Mouse (Mus musculus): Measurements from ENCODE around the gene Cttn. TPM values are rescaled to one million over a fixed set of nuclear protein-coding genes. Genes with fewer than 3 reads are reported as not detected.
A peak's percentile ranks its signal among the peaks of the same experiment; 100 is the strongest.

Cttn gene
- polyA plus RNA-seq, 1 experiment: 177 TPM

DNA sequence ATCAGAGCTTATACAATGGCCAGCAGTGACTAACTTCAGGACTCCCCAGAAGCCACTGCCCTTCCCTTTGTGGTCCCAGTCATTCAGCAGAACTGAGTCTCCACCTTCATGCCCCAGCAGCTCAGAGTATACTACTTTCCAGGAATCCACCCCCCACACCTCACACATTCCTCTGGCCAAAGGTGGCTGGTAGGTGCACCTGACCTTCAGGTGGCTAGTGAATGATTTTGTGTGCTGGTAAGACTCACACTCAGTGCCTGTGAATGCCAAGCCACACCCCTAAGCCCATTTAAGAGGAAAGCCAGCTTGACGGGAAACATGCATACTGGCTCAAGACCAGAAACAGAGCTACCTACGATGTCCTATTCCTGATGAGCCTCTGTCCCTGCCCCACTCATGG lies 37.9 kb downstream of the Cttn start:
- H3K27me3 ChIP-seq (ENCODE audit: control insufficient read depth, insufficient read depth, insufficient read length): no peaks in the 10 kb centered on the region

GRCm38 (mm10) chr7:144427460-144427859 lies 43.3 kb downstream of the Cttn start:
- H3K27me3 ChIP-seq (ENCODE audit: control insufficient read depth, insufficient read depth, insufficient read length): no peaks in the 10 kb centered on the region
- H3K79me2 ChIP-seq (ENCODE audit: control insufficient read depth, insufficient read depth): no peaks in the 10 kb centered on the region
- no peaks in the 10 kb centered on the region for H3K36me3 ChIP-seq (ENCODE audit: control insufficient read depth, insufficient read depth)
- no peak overlapping the region for H3ac ChIP-seq (ENCODE audit: control insufficient read depth, insufficient read length, low read depth)
- TF ChIP-seq CTCF (IDR thresholded peaks at IDR 0.05; ENCODE audit: control insufficient read depth, insufficient read depth, insufficient read length): no peak
- TF ChIP-seq MYOG (IDR thresholded peaks at IDR 0.05; ENCODE audit: control insufficient read depth, extremely low read depth, insufficient read length): no peak
- TF ChIP-seq CEBPB (IDR thresholded peaks at IDR 0.05; ENCODE audit: low read depth): no peak
- TF ChIP-seq USF1 (IDR thresholded peaks at IDR 0.05; ENCODE audit: low read depth): no peak
- no peak for TF ChIP-seq MYOD1 (IDR thresholded peaks at IDR 0.05; ENCODE audit: control insufficient read depth, insufficient read length, low read depth)
- no peak for TF ChIP-seq FOSL1 (IDR thresholded peaks at IDR 0.05; ENCODE audit: insufficient read depth, low read length, poor library complexity, severe bottlenecking)
- TF ChIP-seq MAX (IDR thresholded peaks at IDR 0.05): no peak
- H3K4me3 ChIP-seq (ENCODE audit: insufficient read depth, poor library complexity, severe bottlenecking): no peak overlapping the region
- no peaks in the 10 kb centered on the region for H3K79me3 ChIP-seq (ENCODE audit: low read depth)

More for the DNA sequence above, 37.9 kb downstream of the Cttn start:
- TF ChIP-seq CTCF (IDR thresholded peaks at IDR 0.05; ENCODE audit: control insufficient read depth, insufficient read depth, insufficient read length) (no peak), FOSL1 (IDR thresholded peaks at IDR 0.05; ENCODE audit: insufficient read depth, low read length, poor library complexity, severe bottlenecking) (no peak), MAX (IDR thresholded peaks at IDR 0.05) (no peak), CEBPB (IDR thresholded peaks at IDR 0.05; ENCODE audit: low read depth) (no peak), USF1 (IDR thresholded peaks at IDR 0.05; ENCODE audit: low read depth) (no peak), MYOD1 (IDR thresholded peaks at IDR 0.05; ENCODE audit: control insufficient read depth, insufficient read length, low read depth) (no peak), MYOG (IDR thresholded peaks at IDR 0.05; ENCODE audit: control insufficient read depth, extremely low read depth, insufficient read length) (no peak)
- no peaks in the 10 kb centered on the region for H3K79me3 ChIP-seq (ENCODE audit: low read depth)
- H3ac ChIP-seq (ENCODE audit: control insufficient read depth, insufficient read length, low read depth): no peak overlapping the region
- no peaks in the 10 kb centered on the region for H3K79me2 ChIP-seq (ENCODE audit: control insufficient read depth, insufficient read depth)
- no peak overlapping the region for H3K4me3 ChIP-seq (ENCODE audit: insufficient read depth, poor library complexity, severe bottlenecking)
- peaks cover 24% of the 10 kb centered on the region for H3K36me3 ChIP-seq (ENCODE audit: control insufficient read depth, insufficient read depth)

DNA sequence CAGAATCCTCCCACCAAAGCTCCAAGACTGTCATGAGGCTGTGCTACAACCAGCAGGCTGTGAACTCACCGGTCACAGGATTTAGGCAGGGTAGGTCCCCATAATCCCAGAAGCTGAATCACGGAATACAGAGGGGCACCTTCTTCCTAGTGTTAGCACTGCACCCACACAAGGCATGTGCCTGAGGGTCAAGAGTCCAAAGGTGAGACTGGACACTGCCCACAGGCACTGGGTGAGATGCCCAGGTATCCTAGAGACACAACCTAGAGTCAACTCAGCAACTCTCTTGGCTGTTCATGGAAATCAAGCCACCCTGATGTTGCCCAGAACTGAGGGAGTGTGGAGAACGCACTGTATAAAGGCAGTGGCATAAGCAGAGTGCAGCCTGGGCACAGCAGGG lies 44.2 kb downstream of the Cttn start:
- no peak overlapping the region for H3K4me3 ChIP-seq (ENCODE audit: insufficient read depth, poor library complexity, severe bottlenecking)
- H3ac ChIP-seq (ENCODE audit: control insufficient read depth, insufficient read length, low read depth): no peak overlapping the region
- H3K36me3 ChIP-seq (ENCODE audit: control insufficient read depth, insufficient read depth): no peaks in the 10 kb centered on the region
- TF ChIP-seq MYOD1 (IDR thresholded peaks at IDR 0.05; ENCODE audit: control insufficient read depth, insufficient read length, low read depth): no peak
- no peak for TF ChIP-seq MYOG (IDR thresholded peaks at IDR 0.05; ENCODE audit: control insufficient read depth, extremely low read depth, insufficient read length)
- H3K27me3 ChIP-seq (ENCODE audit: control insufficient read depth, insufficient read depth, insufficient read length): no peaks in the 10 kb centered on the region
- H3K79me3 ChIP-seq (ENCODE audit: low read depth): no peaks in the 10 kb centered on the region
- no peaks in the 10 kb centered on the region for H3K79me2 ChIP-seq (ENCODE audit: control insufficient read depth, insufficient read depth)

- Histone ChIP-seq H3K27me3 (ENCODE audit: control insufficient read depth, insufficient read depth, insufficient read length) (no peaks in the 10 kb centered on the region), H3K79me3 (ENCODE audit: low read depth) (no peaks in the 10 kb centered on the region), H3K36me3 (ENCODE audit: control insufficient read depth, insufficient read depth) (no peaks in the 10 kb centered on the region), H3ac (ENCODE audit: control insufficient read depth, insufficient read length, low read depth) (no peak overlapping the region), H3K79me2 (ENCODE audit: control insufficient read depth, insufficient read depth) (no peaks in the 10 kb centered on the region), H3K4me3 (ENCODE audit: insufficient read depth, poor library complexity, severe bottlenecking) (no peak overlapping the region)
- TF ChIP-seq CTCF (IDR thresholded peaks at IDR 0.05; ENCODE audit: control insufficient read depth, insufficient read depth, insufficient read length) (peak; percentile 82), MYOD1 (IDR thresholded peaks at IDR 0.05; ENCODE audit: control insufficient read depth, insufficient read length, low read depth) (no peak), FOSL1 (IDR thresholded peaks at IDR 0.05; ENCODE audit: insufficient read depth, low read length, poor library complexity, severe bottlenecking) (no peak)
Observed at GRCm38 (mm10) chr7:144425953-144426352, 44.9 kb downstream of the Cttn start.

GRCm38 (mm10) chr7:144421478-144421877 lies 49.3 kb downstream of the Cttn start:
- no peak overlapping the region for H3ac ChIP-seq (ENCODE audit: control insufficient read depth, insufficient read length, low read depth)
- H3K79me2 ChIP-seq (ENCODE audit: control insufficient read depth, insufficient read depth): no peaks in the 10 kb centered on the region
- no peak overlapping the region for H3K4me3 ChIP-seq (ENCODE audit: insufficient read depth, poor library complexity, severe bottlenecking)
- H3K27me3 ChIP-seq (ENCODE audit: control insufficient read depth, insufficient read depth, insufficient read length): no peaks in the 10 kb centered on the region
- no peaks in the 10 kb centered on the region for H3K79me3 ChIP-seq (ENCODE audit: low read depth)
- H3K36me3 ChIP-seq (ENCODE audit: control insufficient read depth, insufficient read depth): no peaks in the 10 kb centered on the region
- TF ChIP-seq USF1 (IDR thresholded peaks at IDR 0.05; ENCODE audit: low read depth): no peak
- TF ChIP-seq MAX (IDR thresholded peaks at IDR 0.05): no peak
- TF ChIP-seq MYOD1 (IDR thresholded peaks at IDR 0.05; ENCODE audit: control insufficient read depth, insufficient read length, low read depth): no peak
- no peak for TF ChIP-seq CTCF (IDR thresholded peaks at IDR 0.05; ENCODE audit: control insufficient read depth, insufficient read depth, insufficient read length)
- TF ChIP-seq FOSL1 (IDR thresholded peaks at IDR 0.05; ENCODE audit: insufficient read depth, low read length, poor library complexity, severe bottlenecking): no peak
- TF ChIP-seq CEBPB (IDR thresholded peaks at IDR 0.05; ENCODE audit: low read depth): no peak
- TF ChIP-seq MYOG (IDR thresholded peaks at IDR 0.05; ENCODE audit: control insufficient read depth, extremely low read depth, insufficient read length): no peak

DNA sequence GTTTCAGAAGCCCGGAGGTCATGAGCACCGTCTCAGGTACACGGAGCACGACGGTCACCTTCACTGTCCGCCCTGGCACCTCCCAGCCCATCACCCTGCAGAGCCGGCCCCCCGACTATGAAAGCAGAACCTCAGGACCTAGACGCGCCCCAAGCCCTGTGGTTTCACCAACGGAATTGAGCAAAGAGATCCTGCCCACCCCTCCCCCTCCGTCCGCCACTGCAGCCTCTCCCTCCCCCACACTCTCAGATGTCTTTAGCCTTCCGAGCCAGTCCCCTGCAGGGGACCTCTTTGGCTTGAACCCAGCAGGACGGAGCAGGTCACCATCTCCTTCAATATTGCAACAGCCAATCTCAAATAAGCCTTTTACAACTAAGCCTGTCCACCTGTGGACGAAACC lies 50.3 kb downstream of the Cttn start:
- TF ChIP-seq USF1 (IDR thresholded peaks at IDR 0.05; ENCODE audit: low read depth) (no peak), MYOG (IDR thresholded peaks at IDR 0.05; ENCODE audit: control insufficient read depth, extremely low read depth, insufficient read length) (no peak), FOSL1 (IDR thresholded peaks at IDR 0.05; ENCODE audit: insufficient read depth, low read length, poor library complexity, severe bottlenecking) (no peak), CTCF (IDR thresholded peaks at IDR 0.05; ENCODE audit: control insufficient read depth, insufficient read depth, insufficient read length) (no peak), CEBPB (IDR thresholded peaks at IDR 0.05; ENCODE audit: low read depth) (no peak), MAX (IDR thresholded peaks at IDR 0.05) (no peak), MYOD1 (IDR thresholded peaks at IDR 0.05; ENCODE audit: control insufficient read depth, insufficient read length, low read depth) (no peak)
- Histone ChIP-seq H3K27me3 (ENCODE audit: control insufficient read depth, insufficient read depth, insufficient read length) (no peaks in the 10 kb centered on the region), H3K36me3 (ENCODE audit: control insufficient read depth, insufficient read depth) (no peaks in the 10 kb centered on the region), H3K79me2 (ENCODE audit: control insufficient read depth, insufficient read depth) (no peaks in the 10 kb centered on the region), H3K4me3 (ENCODE audit: insufficient read depth, poor library complexity, severe bottlenecking) (no peak overlapping the region), H3K79me3 (ENCODE audit: low read depth) (no peaks in the 10 kb centered on the region), H3ac (ENCODE audit: control insufficient read depth, insufficient read length, low read depth) (no peak overlapping the region)

Measured in C2C12 (cell line).